In the genomic region with DNA sequence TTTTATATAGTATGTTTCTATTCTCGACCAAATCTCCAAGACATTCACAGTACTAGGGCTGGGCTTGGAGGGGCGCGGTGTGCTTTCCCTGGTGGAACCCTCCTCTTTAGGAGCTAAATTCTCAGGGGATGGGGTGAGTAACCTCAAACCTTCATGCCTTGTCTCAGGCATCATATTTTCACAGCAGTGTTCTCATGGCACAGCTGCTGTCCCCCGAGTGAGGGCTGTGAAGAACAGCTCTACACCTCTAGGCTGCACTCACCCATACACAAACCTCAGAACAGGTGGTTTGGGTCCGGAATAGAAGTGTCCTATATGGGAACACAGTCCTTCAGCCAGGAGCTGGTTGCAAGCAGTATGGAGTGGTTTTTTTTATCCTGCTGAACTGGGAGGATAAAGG, we compare ENCODE assay signal across 22 mouse cellular contexts.
DNase-seq lines count a peak whose midpoint lies in the region; ATAC-seq and TF ChIP-seq lines count a peak whose summit lies in the region.
"Had no signal": no experiment of that assay in that cellular context is flagged by ENCODE, and none has a peak within 500 bp of the region (broad histone marks: within the 10 kb centered on the region; RNA-seq: fewer than 3 reads in every experiment).

No protein-coding gene starts in this region.

- H3K27me3 ChIP-seq in C2C12 (ENCODE audit: control insufficient read depth, insufficient read depth, insufficient read length) (no peaks in the 10 kb centered on the region), myocyte (ENCODE audit: control insufficient read depth, insufficient read depth, insufficient read length) (no peaks in the 10 kb centered on the region)
- H3K27me3 ChIP-seq in hindbrain, embryonic 11.5 days (ENCODE audit: control insufficient read depth, insufficient read depth, low read length) = no peaks in the 10 kb centered on the region
- H3K27me3 ChIP-seq in heart, adult 2 months (ENCODE audit: control insufficient read depth, insufficient read depth, low read length) = no peaks in the 10 kb centered on the region
- H3K27me3 ChIP-seq: Patski had no signal

- H3K27ac ChIP-seq in layer of hippocampus, adult 2 months = peak overlapping the region; percentile 5; the same call in 1 of the 2 replicates
- H3K27ac ChIP-seq in hindbrain, embryonic 11.5 days (ENCODE audit: low read depth, low read length) = no peak overlapping the region
- H3K27ac ChIP-seq in heart, adult 2 months = no peak overlapping the region

- H3K4me3 ChIP-seq in layer of hippocampus, adult 2 months = no peak overlapping the region
- H3K4me3 ChIP-seq in C2C12 (ENCODE audit: insufficient read depth, poor library complexity, severe bottlenecking) (no peak overlapping the region), myocyte (no peak overlapping the region)
- no peak overlapping the region for H3K4me3 ChIP-seq in hindbrain, embryonic 11.5 days (ENCODE audit: low read depth, low read length)
- H3K4me3 ChIP-seq in heart, adult 2 months = no peak overlapping the region

- 91% methylated on average over 5 of the region's 5 CpGs for WGBS in hindbrain, embryonic 11.5 days
- 76% methylated on average over 5 of the region's 5 CpGs for WGBS in heart, adult 2 months

- H3ac ChIP-seq in C2C12 (ENCODE audit: control insufficient read depth, insufficient read length, low read depth) = no peak overlapping the region
- no peak overlapping the region for H3ac ChIP-seq in myocyte (ENCODE audit: control insufficient read depth, insufficient read length)

- DNase-seq in heart, adult 11 months = peak; percentile 73
- no peak for DNase-seq in heart, postnatal 4 days
- no peak for DNase-seq in layer of hippocampus, adult 2 months (ENCODE audit: low spot score in 2 of 2)
- DNase-seq in layer of hippocampus, adult 9-10 months (ENCODE audit: low spot score) = no peak
- DNase-seq in hindbrain, embryonic 11.5 days (ENCODE audit: low spot score) = no peak
- no peak for DNase-seq in heart, adult 2 months
- DNase-seq: adrenal gland, adult 2 months; adrenal gland, adult 8-10 months; adrenal gland, postnatal 10 days; adrenal gland, postnatal 14 days; adrenal gland, postnatal 25 days; adrenal gland, postnatal 36 days; B cell, adult 2 months; cerebellum, adult 11 months; cerebellum, adult 11-12 months; cerebellum, adult 18-20 months had no signal

- H3K36me3 ChIP-seq in C2C12 (ENCODE audit: control insufficient read depth, insufficient read depth) (no peaks in the 10 kb centered on the region), myocyte (ENCODE audit: control insufficient read depth, insufficient read depth) (no peaks in the 10 kb centered on the region)
- H3K36me3 ChIP-seq in hindbrain, embryonic 11.5 days (ENCODE audit: control insufficient read depth, insufficient read depth, low read length) = no peaks in the 10 kb centered on the region
- H3K36me3 ChIP-seq in heart, adult 2 months (ENCODE audit: control insufficient read depth, insufficient read depth, low read length) = no peaks in the 10 kb centered on the region
- H3K36me3 ChIP-seq: G1E had no signal

- no peaks in the 10 kb centered on the region for H3K4me1 ChIP-seq in hindbrain, embryonic 11.5 days (replicated peaks; ENCODE audit: control insufficient read depth, insufficient read depth, low read length)
- H3K4me1 ChIP-seq in heart, adult 2 months (ENCODE audit: control insufficient read depth, insufficient read depth, low read length) = peaks cover 9% of the 10 kb centered on the region

- H3K79me3 ChIP-seq in C2C12 (ENCODE audit: low read depth) = no peaks in the 10 kb centered on the region

- TF ChIP-seq EP300 in heart, adult 2 months (IDR thresholded peaks at IDR 0.05; ENCODE audit: insufficient read depth, low read depth, low read length) = no peak

- no peak overlapping the region for H3K4me2 ChIP-seq in myocyte (ENCODE audit: low read depth)
- H3K4me2 ChIP-seq in hindbrain, embryonic 11.5 days (replicated peaks; ENCODE audit: low read depth, low read length) = no peak overlapping the region

- no peak for TF ChIP-seq POLR2A in myocyte (IDR thresholded peaks at IDR 0.05; ENCODE audit: insufficient read length, low read depth)
- TF ChIP-seq POLR2A in heart, adult 2 months (IDR thresholded peaks at IDR 0.05; ENCODE audit: insufficient read depth, low read depth, low read length) = no peak

- no peaks in the 10 kb centered on the region for H3K79me2 ChIP-seq in C2C12 (ENCODE audit: control insufficient read depth, insufficient read depth)
- H3K79me2 ChIP-seq in myocyte (ENCODE audit: control insufficient read depth, insufficient read depth) = no peaks in the 10 kb centered on the region
- H3K79me2 ChIP-seq in heart, adult 2 months (replicated peaks; ENCODE audit: control insufficient read depth, insufficient read depth, low read length) = no peaks in the 10 kb centered on the region

- no peaks in the 10 kb centered on the region for H3K9me3 ChIP-seq in hindbrain, embryonic 11.5 days (ENCODE audit: control insufficient read depth, low read length)
- H3K9me3 ChIP-seq: G1E had no signal

- no peak for TF ChIP-seq CTCF in layer of hippocampus, adult 2 months (conservative IDR thresholded peaks at IDR 0.05)
- TF ChIP-seq CTCF in C2C12 (IDR thresholded peaks at IDR 0.05; ENCODE audit: control insufficient read depth, insufficient read depth, insufficient read length) = no peak
- no peak for TF ChIP-seq CTCF in heart, adult 2 months (IDR thresholded peaks at IDR 0.05)

- no peak overlapping the region for H3K9ac ChIP-seq in hindbrain, embryonic 11.5 days (ENCODE audit: low read depth, low read length)
- H3K9ac ChIP-seq in heart, adult 2 months (ENCODE audit: low read depth, low read length) = no peak overlapping the region

- no peak for ATAC-seq in hindbrain, embryonic 11.5 days (ENCODE audit: low FRiP score)
- ATAC-seq: activated CD4-positive, CD25-positive, alpha-beta regulatory T cell, adult 4 months; CD4-positive, CD25-positive, alpha-beta regulatory T cell, adult 4 months; Patski had no signal

- intact Hi-C loops in heart, adult 2 months (cut with DNase I) = no loop called here

TF ChIP-seq in C2C12, 6 proteins besides CTCF, POLR2A, EP300 and RAD21:
- TF ChIP-seq FOSL1 (IDR thresholded peaks at IDR 0.05; ENCODE audit: insufficient read depth, low read length, poor library complexity, severe bottlenecking) (no peak), MYOD1 (IDR thresholded peaks at IDR 0.05; ENCODE audit: control insufficient read depth, insufficient read length, low read depth) (peak; percentile 60)

TF ChIP-seq in myocyte, 11 proteins besides CTCF, POLR2A, EP300 and RAD21:
- TF ChIP-seq USF1 (IDR thresholded peaks at IDR 0.05; ENCODE audit: low read depth) (no peak), MYOD1 (IDR thresholded peaks at IDR 0.05; ENCODE audit: control insufficient read depth in 1 of 3, insufficient read length in 2 of 3, low read depth in 2 of 3) (peak in 2 of 3 experiments; percentile 77 to 91), TCF12 (IDR thresholded peaks at IDR 0.05; ENCODE audit: insufficient read depth, poor library complexity, severe bottlenecking) (peak; percentile 72), REST (IDR thresholded peaks at IDR 0.05; ENCODE audit: insufficient read depth, insufficient read length) (no peak), MAX (IDR thresholded peaks at IDR 0.05; ENCODE audit: low read depth) (no peak), POLR2AphosphoS2 (IDR thresholded peaks at IDR 0.05; ENCODE audit: insufficient read length, low read depth) (no peak), CEBPB (IDR thresholded peaks at IDR 0.05; ENCODE audit: insufficient read depth, poor library complexity, severe bottlenecking) (no peak), TCF3 (IDR thresholded peaks at IDR 0.05; ENCODE audit: insufficient read length, low read depth) (peak; percentile 30), MYOG (IDR thresholded peaks at IDR 0.05; ENCODE audit: control insufficient read depth in 1 of 3, insufficient read depth in 1 of 3, insufficient read length in 2 of 3, low read depth in 2 of 3) (peak; percentile 55 to 93 (median 66))
